Mouse (Mus musculus): ENCODE measurements around the gene Fgfr3. TPM values are rescaled to one million over a fixed set of nuclear protein-coding genes. Genes with fewer than 3 reads are reported as not detected.

Fgfr3 gene
- polyA plus RNA-seq, 1 experiment from 2014 or later: 30.8 TPM

- peak overlapping the region; percentile 72 for H3K4me3 ChIP-seq (ENCODE audit: low read depth, low read length)
- H3K27me3 ChIP-seq (replicated peaks; ENCODE audit: control insufficient read depth, insufficient read depth, low read length): no peaks in the 10 kb centered on the region
- H3K36me3 ChIP-seq (ENCODE audit: control insufficient read depth, insufficient read depth, low read length): 0 out of 2 replicates have a peak, but pooled peaks cover 4% of the 10 kb centered on the region
- H3K27ac ChIP-seq (ENCODE audit: low read depth, low read length): peak overlapping the region; percentile 83
- no peaks in the 10 kb centered on the region for H3K9me3 ChIP-seq (replicated peaks; ENCODE audit: control insufficient read depth, low read length)
- ATAC-seq (0 out of 2 replicates have a peak, but pooled peaks have one; percentile 21), DNase-seq (ENCODE audit: low spot score) (peak; percentile 48)
- H3K4me1 ChIP-seq (ENCODE audit: control insufficient read depth, insufficient read depth, low read length): peaks cover 20% of the 10 kb centered on the region
- H3K9ac ChIP-seq (ENCODE audit: low read length): peak overlapping the region; percentile 89
- peak overlapping the region; percentile 95 for H3K4me2 ChIP-seq (ENCODE audit: low read length)
- WGBS: under 1% methylated on average over 53 of the region's 53 CpGs
These were observed 968 bp downstream of the Fgfr3 start for GRCm38 (mm10) chr5:33722266-33723018.

- H3K4me2 ChIP-seq (ENCODE audit: low read length): peak overlapping the region; percentile 95
- peaks cover 20% of the 10 kb centered on the region for H3K4me1 ChIP-seq (ENCODE audit: control insufficient read depth, insufficient read depth, low read length)
- no peaks in the 10 kb centered on the region for H3K27me3 ChIP-seq (replicated peaks; ENCODE audit: control insufficient read depth, insufficient read depth, low read length)
- DNase-seq (ENCODE audit: low spot score) (peak; percentile 62), ATAC-seq (peak; percentile 33)
- H3K9me3 ChIP-seq (replicated peaks; ENCODE audit: control insufficient read depth, low read length): no peaks in the 10 kb centered on the region
- H3K9ac ChIP-seq (ENCODE audit: low read length): peak overlapping the region; percentile 89
- H3K27ac ChIP-seq (ENCODE audit: low read depth, low read length): peak overlapping the region; percentile 83
- peak overlapping the region; percentile 72 for H3K4me3 ChIP-seq (ENCODE audit: low read depth, low read length)
- peaks cover 6% of the 10 kb centered on the region for H3K36me3 ChIP-seq (ENCODE audit: control insufficient read depth, insufficient read depth, low read length)
- WGBS: under 1% methylated on average over 60 of the region's 61 CpGs
These were observed 1.7 kb downstream of the Fgfr3 start for GRCm38 (mm10) chr5:33723019-33723640.

GRCm38 (mm10) chr5:33723641-33724465 is 2.4 kb downstream of the Fgfr3 start:
- WGBS: 2% methylated on average over 36 of the region's 36 CpGs
- H3K9ac ChIP-seq (ENCODE audit: low read length): peak overlapping the region; percentile 89

GRCm38 (mm10) chr5:33726081-33726647 is 4.7 kb downstream of the Fgfr3 start:
- H3K4me1 ChIP-seq (ENCODE audit: control insufficient read depth, insufficient read depth, low read length): peaks cover 16% of the 10 kb centered on the region
- peak overlapping the region; percentile 89 for H3K9ac ChIP-seq (ENCODE audit: low read length)
- DNase-seq (ENCODE audit: low spot score): no peak
- 65% methylated on average over 7 of the region's 7 CpGs for WGBS
- peak overlapping the region; percentile 95 for H3K4me2 ChIP-seq (ENCODE audit: low read length)
- peak overlapping the region; percentile 72; the same call in 1 of the 2 replicates for H3K4me3 ChIP-seq (ENCODE audit: low read depth, low read length)
- no peak for ATAC-seq
- H3K9me3 ChIP-seq (replicated peaks; ENCODE audit: control insufficient read depth, low read length): no peaks in the 10 kb centered on the region
- 0 out of 2 replicates have a peak overlapping the region, but pooled peaks have one; percentile 9 for H3K27ac ChIP-seq (ENCODE audit: low read depth, low read length)
- peaks cover 30% of the 10 kb centered on the region for H3K36me3 ChIP-seq (ENCODE audit: control insufficient read depth, insufficient read depth, low read length)
- no peaks in the 10 kb centered on the region for H3K27me3 ChIP-seq (replicated peaks; ENCODE audit: control insufficient read depth, insufficient read depth, low read length)

More at GRCm38 (mm10) chr5:33723641-33724465, 2.4 kb downstream of the Fgfr3 start:
- Histone ChIP-seq H3K27me3 (replicated peaks; ENCODE audit: control insufficient read depth, insufficient read depth, low read length) (no peaks in the 10 kb centered on the region), H3K4me3 (ENCODE audit: low read depth, low read length) (peak overlapping the region; percentile 72), H3K36me3 (ENCODE audit: control insufficient read depth, insufficient read depth, low read length) (peaks cover 11% of the 10 kb centered on the region), H3K9me3 (replicated peaks; ENCODE audit: control insufficient read depth, low read length) (no peaks in the 10 kb centered on the region), H3K4me1 (ENCODE audit: control insufficient read depth, insufficient read depth, low read length) (peaks cover 20% of the 10 kb centered on the region), H3K4me2 (ENCODE audit: low read length) (peak overlapping the region; percentile 95), H3K27ac (ENCODE audit: low read depth, low read length) (peak overlapping the region; percentile 83)
- DNase-seq (ENCODE audit: low spot score): no peak
- ATAC-seq: peak; percentile 44

- 81% methylated on average over 1 of the region's 1 CpGs for WGBS
- Histone ChIP-seq H3K4me1 (ENCODE audit: control insufficient read depth, insufficient read depth, low read length) (peaks cover 12% of the 10 kb centered on the region), H3K27ac (ENCODE audit: low read depth, low read length) (0 out of 2 replicates have a peak overlapping the region, but pooled peaks have one; percentile 14), H3K9ac (ENCODE audit: low read length) (peak overlapping the region; percentile 89; the same call in 1 of the 2 replicates), H3K27me3 (replicated peaks; ENCODE audit: control insufficient read depth, insufficient read depth, low read length) (no peaks in the 10 kb centered on the region), H3K9me3 (replicated peaks; ENCODE audit: control insufficient read depth, low read length) (no peaks in the 10 kb centered on the region), H3K4me2 (ENCODE audit: low read length) (peak overlapping the region; percentile 95), H3K36me3 (ENCODE audit: control insufficient read depth, insufficient read depth, low read length) (peaks cover 37% of the 10 kb centered on the region), H3K4me3 (ENCODE audit: low read depth, low read length) (no peak overlapping the region)
- DNase-seq (ENCODE audit: low spot score): no peak
- no peak for ATAC-seq
These were observed 5.4 kb downstream of the Fgfr3 start for GRCm38 (mm10) chr5:33726891-33727290.

- 81% methylated on average over 7 of the region's 7 CpGs for WGBS
- DNase-seq (ENCODE audit: low spot score) (no peak), ATAC-seq (no peak)
- peaks cover 56% of the 10 kb centered on the region for H3K36me3 ChIP-seq (ENCODE audit: control insufficient read depth, insufficient read depth, low read length)
- no peak overlapping the region for H3K27ac ChIP-seq (ENCODE audit: low read depth, low read length)
- H3K4me1 ChIP-seq (ENCODE audit: control insufficient read depth, insufficient read depth, low read length): peaks cover 7% of the 10 kb centered on the region; the same call in 1 of the 2 replicates
- H3K4me3 ChIP-seq (ENCODE audit: low read depth, low read length): no peak overlapping the region
- H3K27me3 ChIP-seq (replicated peaks; ENCODE audit: control insufficient read depth, insufficient read depth, low read length): no peaks in the 10 kb centered on the region
- no peaks in the 10 kb centered on the region for H3K9me3 ChIP-seq (replicated peaks; ENCODE audit: control insufficient read depth, low read length)
- no peak overlapping the region for H3K9ac ChIP-seq (ENCODE audit: low read length)
- 0 out of 2 replicates have a peak overlapping the region, but pooled peaks have one; percentile 3 for H3K4me2 ChIP-seq (ENCODE audit: low read length)
These were observed 7.4 kb downstream of the Fgfr3 start for GRCm38 (mm10) chr5:33728841-33729240.

- no peak for DNase-seq (ENCODE audit: low spot score)
- 64% methylated on average over 5 of the region's 5 CpGs for WGBS
- H3K4me2 ChIP-seq (ENCODE audit: low read length): no peak overlapping the region
These were observed 9.0 kb downstream of the Fgfr3 start for GRCm38 (mm10) chr5:33730516-33730915.

GRCm38 (mm10) chr5:33731051-33731450 is 9.6 kb downstream of the Fgfr3 start:
- ATAC-seq: 0 out of 2 replicates have a peak, but pooled peaks have one; percentile 18
- Histone ChIP-seq H3K4me2 (ENCODE audit: low read length) (no peak overlapping the region), H3K9ac (ENCODE audit: low read length) (no peak overlapping the region), H3K36me3 (ENCODE audit: control insufficient read depth, insufficient read depth, low read length) (peaks cover 74% of the 10 kb centered on the region), H3K4me3 (ENCODE audit: low read depth, low read length) (no peak overlapping the region), H3K4me1 (ENCODE audit: control insufficient read depth, insufficient read depth, low read length) (no peaks in the 10 kb centered on the region), H3K9me3 (replicated peaks; ENCODE audit: control insufficient read depth, low read length) (no peaks in the 10 kb centered on the region), H3K27ac (ENCODE audit: low read depth, low read length) (no peak overlapping the region), H3K27me3 (replicated peaks; ENCODE audit: control insufficient read depth, insufficient read depth, low read length) (no peaks in the 10 kb centered on the region)
- DNase-seq (ENCODE audit: low spot score): no peak
- WGBS: 56% methylated on average over 21 of the region's 21 CpGs

More at GRCm38 (mm10) chr5:33730516-33730915, 9.0 kb downstream of the Fgfr3 start:
- no peak overlapping the region for H3K27ac ChIP-seq (ENCODE audit: low read depth, low read length)
- H3K4me1 ChIP-seq (ENCODE audit: control insufficient read depth, insufficient read depth, low read length): no peaks in the 10 kb centered on the region; the same call in 1 of the 2 replicates
- peaks cover 69% of the 10 kb centered on the region for H3K36me3 ChIP-seq (ENCODE audit: control insufficient read depth, insufficient read depth, low read length)
- H3K9me3 ChIP-seq (replicated peaks; ENCODE audit: control insufficient read depth, low read length): no peaks in the 10 kb centered on the region
- H3K27me3 ChIP-seq (replicated peaks; ENCODE audit: control insufficient read depth, insufficient read depth, low read length): no peaks in the 10 kb centered on the region
- ATAC-seq: no peak
- H3K9ac ChIP-seq (ENCODE audit: low read length): no peak overlapping the region
- H3K4me3 ChIP-seq (ENCODE audit: low read depth, low read length): no peak overlapping the region
